Mouse (Mus musculus): ENCODE measurements around the gene Scarf2. TPM values are rescaled to one million over a fixed set of nuclear protein-coding genes. Genes with fewer than 3 reads are reported as not detected.
A peak's percentile ranks its signal among the peaks of the same experiment; 100 is the strongest.

The Scarf2 gene
- polyA plus RNA-seq, 1 experiment from 2014 or later, result 11.1 TPM

GRCm38 (mm10) chr16:17798321-17799180 is 1.5 kb downstream of the Scarf2 start:
- H3K9me3 ChIP-seq (ENCODE audit: control insufficient read depth, low read length), result no peaks in the 10 kb centered on the region
- peaks cover 65% of the 10 kb centered on the region for H3K27me3 ChIP-seq (ENCODE audit: control insufficient read depth, insufficient read depth, low read length)
- peak overlapping the region; percentile 84 for H3K9ac ChIP-seq (ENCODE audit: low read length)
- ATAC-seq (ENCODE audit: insufficient number of reproducible peaks, insufficient read depth, low FRiP score, low read depth), result 0 out of 2 replicates have a peak, but pooled peaks have one; percentile 38
- H3K4me1 ChIP-seq (ENCODE audit: control insufficient read depth in 2 of 2, insufficient read depth in 2 of 2, low read length in 2 of 2), result peaks cover 11 to 35% of the 10 kb centered on the region in 2 experiments; a peak in 3 of 4 replicates
- H3K27ac ChIP-seq (replicated peaks in 1 of 2; ENCODE audit: control insufficient read depth in 1 of 2, insufficient read depth in 1 of 2, low read depth in 2 of 2, low read length in 2 of 2), result peak overlapping the region; percentile 63 to 81
- peak overlapping the region; percentile 65 to 66 for H3K4me3 ChIP-seq (ENCODE audit: control insufficient read depth in 1 of 2, insufficient read depth in 1 of 2, low read depth in 1 of 2, low read length in 2 of 2)
- H3K4me2 ChIP-seq (ENCODE audit: low read length), result peak overlapping the region; percentile 85
- peaks cover 3% of the 10 kb centered on the region; the same call in 1 of the 2 replicates for H3K36me3 ChIP-seq (ENCODE audit: control insufficient read depth, insufficient read depth, low read length)
- 5% methylated on average over 39 of the region's 45 CpGs for WGBS

GRCm38 (mm10) chr16:17799584-17799983 is 2.5 kb downstream of the Scarf2 start:
- peaks cover 8% of the 10 kb centered on the region; the same call in 1 of the 2 replicates for H3K36me3 ChIP-seq (ENCODE audit: control insufficient read depth, insufficient read depth, low read length)
- H3K4me2 ChIP-seq (ENCODE audit: low read length), result no peak overlapping the region
- peaks cover 75% of the 10 kb centered on the region for H3K27me3 ChIP-seq (ENCODE audit: control insufficient read depth, insufficient read depth, low read length)
- no peaks in the 10 kb centered on the region for H3K9me3 ChIP-seq (ENCODE audit: control insufficient read depth, low read length)
- H3K27ac ChIP-seq (replicated peaks in 1 of 2; ENCODE audit: control insufficient read depth in 1 of 2, insufficient read depth in 1 of 2, low read depth in 2 of 2, low read length in 2 of 2), result no peak overlapping the region
- H3K9ac ChIP-seq (ENCODE audit: low read length), result no peak overlapping the region
- no peak for ATAC-seq (ENCODE audit: insufficient number of reproducible peaks, insufficient read depth, low FRiP score, low read depth)
- peaks cover 19 to 45% of the 10 kb centered on the region in 2 experiments; a peak in 3 of 4 replicates for H3K4me1 ChIP-seq (ENCODE audit: control insufficient read depth in 2 of 2, insufficient read depth in 2 of 2, low read length in 2 of 2)
- no peak overlapping the region for H3K4me3 ChIP-seq (ENCODE audit: control insufficient read depth in 1 of 2, insufficient read depth in 1 of 2, low read depth in 1 of 2, low read length in 2 of 2)

GRCm38 (mm10) chr16:17801777-17802455 is 4.8 kb downstream of the Scarf2 start:
- H3K4me2 ChIP-seq (ENCODE audit: low read length), result peak overlapping the region; percentile 74
- ATAC-seq (ENCODE audit: insufficient number of reproducible peaks, insufficient read depth, low FRiP score, low read depth), result no peak
- no peak overlapping the region for H3K27ac ChIP-seq (replicated peaks in 1 of 2; ENCODE audit: control insufficient read depth in 1 of 2, insufficient read depth in 1 of 2, low read depth in 2 of 2, low read length in 2 of 2)
- H3K36me3 ChIP-seq (ENCODE audit: control insufficient read depth, insufficient read depth, low read length), result peaks cover 11% of the 10 kb centered on the region; the same call in 1 of the 2 replicates
- H3K27me3 ChIP-seq (ENCODE audit: control insufficient read depth, insufficient read depth, low read length), result peaks cover 89% of the 10 kb centered on the region
- H3K9me3 ChIP-seq (ENCODE audit: control insufficient read depth, low read length), result no peaks in the 10 kb centered on the region
- 17% methylated on average over 7 of the region's 7 CpGs for WGBS
- no peak overlapping the region for H3K4me3 ChIP-seq (ENCODE audit: control insufficient read depth in 1 of 2, insufficient read depth in 1 of 2, low read depth in 1 of 2, low read length in 2 of 2)
- H3K4me1 ChIP-seq (ENCODE audit: control insufficient read depth in 2 of 2, insufficient read depth in 2 of 2, low read length in 2 of 2), result peaks cover 26 to 53% of the 10 kb centered on the region in 2 experiments; a peak in 3 of 4 replicates
- no peak overlapping the region for H3K9ac ChIP-seq (ENCODE audit: low read length)

GRCm38 (mm10) chr16:17802456-17802838 is 5.4 kb downstream of the Scarf2 start:
- Histone ChIP-seq H3K27ac (replicated peaks in 1 of 2; ENCODE audit: control insufficient read depth in 1 of 2, insufficient read depth in 1 of 2, low read depth in 2 of 2, low read length in 2 of 2) (no peak overlapping the region), H3K36me3 (ENCODE audit: control insufficient read depth, insufficient read depth, low read length) (peaks cover 11% of the 10 kb centered on the region; the same call in 1 of the 2 replicates), H3K27me3 (ENCODE audit: control insufficient read depth, insufficient read depth, low read length) (peaks cover 86% of the 10 kb centered on the region), H3K9me3 (ENCODE audit: control insufficient read depth, low read length) (no peaks in the 10 kb centered on the region), H3K9ac (ENCODE audit: low read length) (peak overlapping the region; percentile 56; the same call in 1 of the 2 replicates), H3K4me3 (ENCODE audit: control insufficient read depth in 1 of 2, insufficient read depth in 1 of 2, low read depth in 1 of 2, low read length in 2 of 2) (peak overlapping the region; percentile 27 to 40), H3K4me1 (ENCODE audit: control insufficient read depth in 2 of 2, insufficient read depth in 2 of 2, low read length in 2 of 2) (peaks cover 27 to 54% of the 10 kb centered on the region in 2 experiments; a peak in 3 of 4 replicates), H3K4me2 (ENCODE audit: low read length) (peak overlapping the region; percentile 74)
- WGBS, result 21% methylated on average over 18 of the region's 18 CpGs
- no peak for ATAC-seq (ENCODE audit: insufficient number of reproducible peaks, insufficient read depth, low FRiP score, low read depth)

GRCm38 (mm10) chr16:17802839-17803674 is 6.0 kb downstream of the Scarf2 start:
- H3K27me3 ChIP-seq (ENCODE audit: control insufficient read depth, insufficient read depth, low read length), result peaks cover 82% of the 10 kb centered on the region
- peak overlapping the region; percentile 74 for H3K4me2 ChIP-seq (ENCODE audit: low read length)
- H3K27ac ChIP-seq (replicated peaks in 1 of 2; ENCODE audit: control insufficient read depth in 1 of 2, insufficient read depth in 1 of 2, low read depth in 2 of 2, low read length in 2 of 2), result no peak overlapping the region
- peak overlapping the region; percentile 27 to 40 for H3K4me3 ChIP-seq (ENCODE audit: control insufficient read depth in 1 of 2, insufficient read depth in 1 of 2, low read depth in 1 of 2, low read length in 2 of 2)
- peaks cover 31 to 54% of the 10 kb centered on the region in 2 experiments; a peak in 3 of 4 replicates for H3K4me1 ChIP-seq (ENCODE audit: control insufficient read depth in 2 of 2, insufficient read depth in 2 of 2, low read length in 2 of 2)
- peaks cover 16% of the 10 kb centered on the region; the same call in 1 of the 2 replicates for H3K36me3 ChIP-seq (ENCODE audit: control insufficient read depth, insufficient read depth, low read length)
- WGBS, result 9% methylated on average over 83 of the region's 83 CpGs
- no peak for ATAC-seq (ENCODE audit: insufficient number of reproducible peaks, insufficient read depth, low FRiP score, low read depth)
- no peaks in the 10 kb centered on the region for H3K9me3 ChIP-seq (ENCODE audit: control insufficient read depth, low read length)
- peak overlapping the region; percentile 56; the same call in 1 of the 2 replicates for H3K9ac ChIP-seq (ENCODE audit: low read length)

- Histone ChIP-seq H3K27ac (replicated peaks in 1 of 2; ENCODE audit: control insufficient read depth in 1 of 2, insufficient read depth in 1 of 2, low read depth in 2 of 2, low read length in 2 of 2) (no peak overlapping the region), H3K4me3 (ENCODE audit: control insufficient read depth in 1 of 2, insufficient read depth in 1 of 2, low read depth in 1 of 2, low read length in 2 of 2) (peak overlapping the region; percentile 24 to 40), H3K9ac (ENCODE audit: low read length) (peak overlapping the region; percentile 19; the same call in 1 of the 2 replicates), H3K36me3 (ENCODE audit: control insufficient read depth, insufficient read depth, low read length) (peaks cover 16% of the 10 kb centered on the region; the same call in 1 of the 2 replicates), H3K9me3 (ENCODE audit: control insufficient read depth, low read length) (no peaks in the 10 kb centered on the region), H3K4me1 (ENCODE audit: control insufficient read depth in 2 of 2, insufficient read depth in 2 of 2, low read length in 2 of 2) (peaks cover 31 to 54% of the 10 kb centered on the region in 2 experiments; a peak in 3 of 4 replicates), H3K27me3 (ENCODE audit: control insufficient read depth, insufficient read depth, low read length) (peaks cover 80% of the 10 kb centered on the region), H3K4me2 (ENCODE audit: low read length) (peak overlapping the region; percentile 74)
- WGBS, result 24% methylated on average over 33 of the region's 33 CpGs
- ATAC-seq (ENCODE audit: insufficient number of reproducible peaks, insufficient read depth, low FRiP score, low read depth), result no peak
Observed at GRCm38 (mm10) chr16:17803675-17804448, 6.8 kb downstream of the Scarf2 start.

Measured in heart, embryonic 14.5 days (tissue).